Comparison of ENCODE assay signal across 12 mouse cellular contexts in the genomic region with DNA sequence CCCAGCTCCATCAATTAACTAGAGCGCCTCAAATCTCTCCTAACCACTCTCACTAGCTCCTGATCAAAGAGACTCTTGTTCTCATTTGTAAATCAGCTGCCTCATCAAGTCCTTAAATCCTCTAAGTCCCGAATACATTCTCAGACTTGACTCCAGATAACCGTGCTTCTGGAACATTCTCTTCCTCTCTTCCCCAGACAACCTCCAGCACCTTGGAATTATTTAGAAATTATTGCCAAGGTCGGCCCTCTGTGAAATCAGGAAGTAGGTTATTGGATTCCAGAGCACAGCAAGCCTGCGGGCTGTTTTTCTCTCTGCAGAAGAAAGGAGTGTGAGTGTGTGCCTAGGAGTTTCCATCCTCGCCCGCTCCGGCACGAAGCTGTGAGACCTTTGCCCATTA. TPM values are rescaled to one million over a fixed set of nuclear protein-coding genes. Genes with fewer than 3 reads are reported as not detected.
A peak's percentile ranks its signal among the peaks of the same experiment; 100 is the strongest.
DNase-seq lines count a peak whose midpoint lies in the region; ATAC-seq and TF ChIP-seq lines count a peak whose summit lies in the region.
"Had no signal": no experiment of that assay in that cellular context is flagged by ENCODE, and none has a peak within 500 bp of the region (broad histone marks: within the 10 kb centered on the region; RNA-seq: fewer than 3 reads in every experiment).

No protein-coding gene starts in this region.

- peak; percentile 54 for DNase-seq in kidney, adult 2 months
- peak; percentile 2 for DNase-seq in brain, embryonic 14.5 days (ENCODE audit: low read depth)
- peak; percentile 42 for DNase-seq in gonadal fat pad, adult 2 months (ENCODE audit: low read depth)
- DNase-seq in spleen, postnatal 14 days (ENCODE audit: low spot score in 2 of 2): no peak
- no peak for DNase-seq in retina, embryonic 14.5 days (ENCODE audit: low spot score)
- no peak for DNase-seq in urinary bladder, postnatal 10 days (ENCODE audit: low spot score)
- DNase-seq: thymus, postnatal 4 days had no signal

- H3K4me2 ChIP-seq in kidney, embryonic 14.5 days (replicated peaks; ENCODE audit: low read depth, low read length): no peak overlapping the region
- H3K4me2 ChIP-seq in limb, embryonic 15.5 days: 0 out of 2 replicates have a peak overlapping the region, but pooled peaks have one; percentile 14
- H3K4me2 ChIP-seq: stomach, embryonic 15.5 days had no signal

- H3K27me3 ChIP-seq in kidney, adult 2 months (replicated peaks; ENCODE audit: control insufficient read depth, insufficient read depth, low read length): no peaks in the 10 kb centered on the region
- no peaks in the 10 kb centered on the region for H3K27me3 ChIP-seq in kidney, embryonic 14.5 days (ENCODE audit: control insufficient read depth, insufficient read depth, low read length)
- no peaks in the 10 kb centered on the region for H3K27me3 ChIP-seq in limb, embryonic 15.5 days
- H3K27me3 ChIP-seq: stomach, embryonic 15.5 days had no signal

- H3K9ac ChIP-seq in kidney, embryonic 14.5 days (ENCODE audit: low read depth, low read length): no peak overlapping the region
- no peak overlapping the region for H3K9ac ChIP-seq in limb, embryonic 15.5 days
- H3K9ac ChIP-seq: stomach, embryonic 15.5 days had no signal

- H3K27ac ChIP-seq in kidney, adult 2 months (ENCODE audit: insufficient read depth, low read depth, low read length): peak overlapping the region; percentile 47; the same call in 1 of the 2 replicates
- no peak overlapping the region for H3K27ac ChIP-seq in kidney, embryonic 14.5 days (ENCODE audit: low read depth, low read length)
- peak overlapping the region; percentile 50; the same call in 1 of the 2 replicates for H3K27ac ChIP-seq in limb, embryonic 15.5 days
- H3K27ac ChIP-seq: stomach, embryonic 15.5 days had no signal

- TF ChIP-seq CTCF in kidney, adult 2 months (conservative IDR thresholded peaks at IDR 0.05; ENCODE audit: insufficient read depth, insufficient read length, low read depth, low read length): no peak
- TF ChIP-seq CTCF in brain, embryonic 14.5 days (IDR thresholded peaks at IDR 0.05; ENCODE audit: borderline replicate concordance, extremely low read depth, insufficient read depth, insufficient read length): no peak

- no peak overlapping the region for H3K4me3 ChIP-seq in kidney, adult 2 months (ENCODE audit: insufficient read depth, low read depth, low read length)
- no peak overlapping the region for H3K4me3 ChIP-seq in kidney, embryonic 14.5 days (ENCODE audit: low read length)
- H3K4me3 ChIP-seq in limb, embryonic 15.5 days: no peak overlapping the region
- H3K4me3 ChIP-seq: myocyte; stomach, embryonic 15.5 days had no signal

- no peak for TF ChIP-seq POLR2A in kidney, adult 2 months (IDR thresholded peaks at IDR 0.05; ENCODE audit: low read depth, low read length)
- TF ChIP-seq POLR2A in brain, embryonic 14.5 days (IDR thresholded peaks at IDR 0.05; ENCODE audit: borderline replicate concordance, extremely low read depth, insufficient read depth, insufficient read length, poor library complexity, severe bottlenecking): no peak

- H3K4me1 ChIP-seq in kidney, adult 2 months (ENCODE audit: control insufficient read depth, insufficient read depth, low read length): 0 out of 2 replicates have a peak, but pooled peaks cover 6% of the 10 kb centered on the region
- H3K4me1 ChIP-seq in kidney, embryonic 14.5 days (ENCODE audit: control insufficient read depth, insufficient read depth, low read length): 0 out of 2 replicates have a peak, but pooled peaks cover 4% of the 10 kb centered on the region
- peaks cover 11% of the 10 kb centered on the region; the same call in 1 of the 2 replicates for H3K4me1 ChIP-seq in limb, embryonic 15.5 days
- H3K4me1 ChIP-seq: stomach, embryonic 15.5 days had no signal

- no peak for ATAC-seq in kidney, embryonic 14.5 days (ENCODE audit: low FRiP score, low TSS enrichment)
- ATAC-seq in limb, embryonic 15.5 days (ENCODE audit: insufficient number of reproducible peaks, low FRiP score, low TSS enrichment, low read depth): no peak
- ATAC-seq: hindbrain, embryonic 16.5 days had no signal

- no peaks in the 10 kb centered on the region for H3K36me3 ChIP-seq in kidney, adult 2 months (ENCODE audit: control insufficient read depth, insufficient read depth, low read length)
- H3K36me3 ChIP-seq in kidney, embryonic 14.5 days (ENCODE audit: control insufficient read depth, insufficient read depth, low read length): no peaks in the 10 kb centered on the region
- H3K36me3 ChIP-seq in limb, embryonic 15.5 days: no peaks in the 10 kb centered on the region
- H3K36me3 ChIP-seq: stomach, embryonic 15.5 days had no signal

- H3K9me3 ChIP-seq in kidney, embryonic 14.5 days (ENCODE audit: control insufficient read depth, low read length): peaks cover 4% of the 10 kb centered on the region; the same call in 1 of the 2 replicates
- H3K9me3 ChIP-seq in limb, embryonic 15.5 days: no peaks in the 10 kb centered on the region
- H3K9me3 ChIP-seq: stomach, embryonic 15.5 days had no signal

- 26% methylated on average over 9 of the region's 9 CpGs for WGBS in kidney, adult 2 months
- 23% methylated on average over 9 of the region's 9 CpGs for WGBS in kidney, embryonic 14.5 days
- 18% methylated on average over 9 of the region's 9 CpGs for WGBS in limb, embryonic 15.5 days

RNA-seq across cellular contexts. Expression of a gene that starts 20.2 kb away (rescaled TPM):
- 34.2 and 46.4 TPM in 2 replicates for polyA plus RNA-seq in kidney, adult 2 months (2012; rRNA removed)
- polyA plus RNA-seq in kidney, embryonic 14.5 days (2014; fragmentation: Nextera tagmentation; extraction: Ambion mirVana): 54.4 and 79.3 TPM in 2 replicates
- polyA plus RNA-seq in brain, embryonic 14.5 days (2012; rRNA removed): 71.0 and 84.2 TPM in 2 replicates
- 28.5 and 37.3 TPM in 2 replicates for polyA plus RNA-seq in gonadal fat pad, adult 2 months (2012; rRNA removed)
- 63.7 and 66.0 TPM in 2 replicates for polyA plus RNA-seq in limb, embryonic 15.5 days (2015; fragmentation: Nextera tagmentation; extraction: Ambion mirVana)

Comparison
In these comparisons a context has a peak if more than half of its experiments do, and no peak if none do; other contexts are left out.
1. DNase-seq: peak in kidney, adult 2 months (single experiment), brain, embryonic 14.5 days (single experiment) and gonadal fat pad, adult 2 months (single experiment); none in spleen, postnatal 14 days (0 of 2), retina, embryonic 14.5 days (single experiment) and urinary bladder, postnatal 10 days (single experiment).